Mouse (Mus musculus) neutrophil, adult 5-6 weeks (primary cell): ENCODE data around the gene Abhd5. TPM values are rescaled to one million over a fixed set of nuclear protein-coding genes. Genes with fewer than 3 reads are reported as not detected.
A peak's percentile ranks its signal among the peaks of the same experiment; 100 is the strongest.

Experiments used
- ATAC-seq: fragments of 151-379, 151-347 bp; 2 replicates; pipeline ENCODE4 v1.8.0; 2017; ENCODE audit warnings: mild to moderate bottlenecking, moderate TSS enrichment; ENCODE audit not compliant: insufficient number of reproducible peaks, poor library complexity, low FRiP score, severe bottlenecking; ENCODE audit errors: extremely low read depth
- total RNA-seq: library from RNA; stranded (forward); fragments of 200-1000 nt; gene quantifications from 2 replicates; pipeline ENCODE4 v1.2.3, GENCODE M21; 2017

The Abhd5 gene
- total RNA-seq, 1 experiment from 2014 or later: 26.0 TPM

DNA sequence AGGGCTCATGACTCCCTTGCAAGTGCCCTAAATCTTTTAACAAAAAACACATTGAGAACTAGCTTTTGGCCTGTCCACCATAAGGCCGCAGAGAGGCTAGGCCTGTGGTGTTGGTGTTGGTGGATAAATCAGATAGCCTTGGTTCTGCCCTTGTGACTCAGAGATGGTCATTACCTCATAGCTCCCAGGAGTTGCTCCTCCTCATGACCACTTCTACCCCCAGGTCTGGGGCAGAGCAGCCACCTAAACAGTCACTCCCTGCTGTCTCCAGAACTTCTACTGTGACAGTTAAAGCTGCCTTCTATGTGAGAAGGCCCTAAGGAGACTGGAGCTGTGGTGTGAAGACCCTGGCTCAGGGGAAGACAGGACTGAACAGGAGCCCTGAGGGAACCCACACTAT is 45.7 kb downstream of the Abhd5 start:
- ATAC-seq: no peak

DNA sequence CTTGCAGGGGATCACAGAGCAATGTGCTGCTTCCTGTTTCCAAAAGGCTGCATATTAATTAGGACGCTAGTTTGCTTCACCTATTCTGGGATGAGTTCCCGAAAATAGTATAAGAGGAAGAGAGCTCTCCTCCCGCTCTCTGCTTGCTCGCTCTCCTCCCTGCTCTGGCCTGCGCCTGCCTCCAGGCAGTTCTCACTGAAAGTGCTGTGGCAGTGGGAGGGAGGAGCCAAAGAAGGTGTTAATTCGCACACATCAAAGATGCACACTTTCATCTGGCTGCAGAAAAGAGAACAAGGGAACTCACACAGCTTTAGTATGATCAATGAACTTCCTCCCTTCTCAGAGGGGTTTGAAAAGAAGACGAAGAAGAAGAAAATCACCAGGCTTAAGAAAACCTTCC is 47.3 kb downstream of the Abhd5 start:
- no peak for ATAC-seq

DNA sequence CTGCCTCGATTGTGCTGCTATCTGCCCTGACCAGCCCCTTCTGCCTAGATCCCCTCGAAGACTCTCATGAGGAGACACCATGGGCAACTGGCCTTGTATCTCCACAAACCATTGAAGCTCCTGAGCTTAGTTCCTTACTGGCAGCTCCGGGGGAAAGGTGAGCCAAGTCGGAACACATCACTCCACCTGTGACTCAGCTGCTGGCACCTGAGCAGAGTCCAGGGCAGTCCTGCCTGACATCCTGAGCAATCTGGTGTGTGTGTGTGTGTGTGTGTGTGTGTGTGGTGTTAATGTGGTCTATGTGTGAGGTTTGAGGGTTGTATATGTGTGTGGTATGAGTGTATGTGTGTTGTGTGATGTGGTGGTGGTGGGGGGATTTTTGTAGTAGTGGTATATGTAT is 49.8 kb downstream of the Abhd5 start:
- no peak for ATAC-seq

DNA sequence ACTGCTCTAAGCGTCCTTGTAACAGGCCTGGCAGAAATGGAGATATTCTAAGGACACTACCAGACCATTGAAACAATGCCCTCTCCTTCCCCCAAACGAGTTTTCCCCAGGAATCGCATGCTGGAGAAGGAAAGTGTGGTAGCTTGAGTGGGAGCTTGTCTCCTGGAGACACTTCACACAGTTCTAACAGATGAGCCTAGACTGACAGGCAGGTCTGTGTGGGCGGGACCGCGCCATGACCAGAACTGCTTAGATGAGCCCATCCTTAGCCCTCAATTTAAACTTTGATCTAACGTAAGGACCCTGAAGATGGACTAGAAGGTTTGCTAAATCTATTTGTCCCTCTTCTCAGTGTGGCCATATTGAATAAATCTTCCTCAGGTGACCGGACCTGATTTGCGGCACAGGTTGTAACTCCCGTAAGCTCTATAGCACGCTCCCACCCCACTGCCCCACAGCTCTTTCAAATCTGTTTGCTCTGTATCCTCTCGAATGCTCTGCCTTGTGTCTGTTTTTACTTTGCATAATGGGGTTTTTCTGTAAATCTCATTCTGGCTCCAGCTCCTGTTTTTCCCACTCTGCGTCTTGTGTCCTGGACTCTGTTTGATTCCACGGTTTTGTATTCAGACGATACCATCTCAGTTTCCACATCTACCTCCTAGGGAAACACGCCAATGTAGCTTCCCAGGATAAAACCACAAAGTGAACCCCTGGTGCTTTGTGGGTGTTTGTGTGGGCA is 59.2 kb downstream of the Abhd5 start:
- ATAC-seq: no peak

DNA sequence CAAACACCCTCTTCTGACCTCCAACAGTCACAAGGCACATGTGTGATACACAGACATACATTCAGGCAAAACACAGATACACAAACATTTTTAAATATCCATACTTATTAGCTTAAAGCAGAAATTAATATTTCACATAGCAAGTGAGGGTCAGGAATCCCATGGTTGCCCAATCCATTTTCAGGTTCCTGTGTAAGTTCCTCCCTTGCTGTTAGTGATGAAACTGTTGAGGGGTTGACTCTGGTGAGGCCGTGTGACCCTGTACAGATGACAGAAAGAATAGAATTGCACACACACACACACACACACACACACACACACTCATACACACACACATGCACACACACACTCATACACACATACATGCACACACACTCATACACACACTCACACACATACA is 63.2 kb downstream of the Abhd5 start:
- ATAC-seq: 0 out of 2 replicates have a peak, but pooled peaks have one; percentile 19

DNA sequence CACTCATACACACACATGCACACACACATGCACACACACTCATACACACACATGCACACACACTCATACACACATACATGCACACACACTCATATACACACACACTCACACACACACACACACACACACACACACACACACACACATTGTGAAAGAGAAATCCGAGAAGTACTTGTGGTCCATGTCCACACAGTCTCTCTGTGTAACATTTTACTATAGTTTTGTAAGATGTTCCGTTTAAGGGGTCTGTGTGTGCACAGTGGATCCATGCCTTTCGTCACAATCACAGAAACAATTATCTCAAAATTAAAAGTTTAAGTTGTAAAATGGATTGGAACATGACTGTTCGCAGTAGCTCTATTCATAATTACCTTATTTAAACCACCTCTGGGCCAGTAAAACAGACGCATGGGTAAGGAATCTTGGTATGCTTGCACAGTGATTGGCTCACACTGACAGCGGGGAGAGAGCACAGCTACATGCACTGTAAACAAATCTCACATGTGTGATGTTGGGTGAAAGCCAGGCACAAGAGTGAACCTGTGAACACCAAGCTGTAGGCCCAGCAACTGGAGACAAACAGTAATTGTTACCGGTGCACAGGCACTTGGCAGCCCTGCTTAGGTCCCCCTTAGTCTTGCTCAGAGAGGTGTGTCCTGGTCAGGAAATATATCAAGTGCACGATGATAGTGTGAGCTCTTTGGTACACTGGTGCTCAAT is 63.8 kb downstream of the Abhd5 start:
- no peak for ATAC-seq

DNA sequence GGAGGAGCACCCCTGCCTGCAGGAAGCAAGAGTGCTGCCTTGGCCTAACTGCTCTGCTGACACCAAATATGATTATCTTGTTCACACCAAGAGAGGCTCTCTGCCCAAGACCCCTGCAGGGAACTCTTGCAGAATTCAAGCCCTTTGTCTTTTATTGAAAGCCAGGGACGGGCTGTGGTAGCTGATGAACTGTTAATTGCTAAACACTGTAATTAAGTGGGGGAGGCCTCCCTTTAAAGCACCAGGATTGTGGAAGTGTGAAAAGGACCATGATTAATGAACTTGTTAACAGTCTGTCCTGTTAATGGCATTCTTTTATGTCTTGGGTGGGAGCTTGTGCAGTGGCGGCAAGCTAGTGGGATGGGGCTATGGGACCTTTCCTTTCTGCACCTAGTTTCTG is 65.2 kb downstream of the Abhd5 start:
- no peak for ATAC-seq

DNA sequence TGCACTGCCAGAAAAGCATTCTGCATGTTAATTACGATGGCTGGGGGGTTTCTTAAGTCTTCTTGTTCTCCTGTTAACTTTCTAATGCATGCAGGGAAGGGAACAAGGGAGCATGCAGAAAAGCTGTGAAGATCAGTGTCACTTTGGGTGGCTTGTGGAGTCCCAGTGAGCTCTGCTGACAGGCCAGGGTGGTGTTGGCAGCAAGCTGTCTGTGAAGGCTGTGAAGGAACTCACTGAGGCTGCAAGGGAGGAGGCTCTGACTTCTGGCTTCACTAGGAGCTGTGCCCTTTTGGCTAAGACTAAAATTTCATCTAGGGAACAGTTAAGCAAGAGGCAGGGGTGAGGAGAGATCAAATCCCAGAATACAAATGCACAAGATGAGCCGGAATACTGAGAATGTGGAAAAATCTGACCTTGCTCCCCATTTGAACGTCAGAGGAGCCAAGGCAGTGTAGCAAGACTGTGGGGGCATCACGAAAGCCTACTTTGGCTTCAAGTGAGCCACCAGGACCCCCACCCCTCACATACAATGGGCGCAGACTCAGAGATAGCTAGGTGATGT is 68.9 kb downstream of the Abhd5 start:
- no peak for ATAC-seq

DNA sequence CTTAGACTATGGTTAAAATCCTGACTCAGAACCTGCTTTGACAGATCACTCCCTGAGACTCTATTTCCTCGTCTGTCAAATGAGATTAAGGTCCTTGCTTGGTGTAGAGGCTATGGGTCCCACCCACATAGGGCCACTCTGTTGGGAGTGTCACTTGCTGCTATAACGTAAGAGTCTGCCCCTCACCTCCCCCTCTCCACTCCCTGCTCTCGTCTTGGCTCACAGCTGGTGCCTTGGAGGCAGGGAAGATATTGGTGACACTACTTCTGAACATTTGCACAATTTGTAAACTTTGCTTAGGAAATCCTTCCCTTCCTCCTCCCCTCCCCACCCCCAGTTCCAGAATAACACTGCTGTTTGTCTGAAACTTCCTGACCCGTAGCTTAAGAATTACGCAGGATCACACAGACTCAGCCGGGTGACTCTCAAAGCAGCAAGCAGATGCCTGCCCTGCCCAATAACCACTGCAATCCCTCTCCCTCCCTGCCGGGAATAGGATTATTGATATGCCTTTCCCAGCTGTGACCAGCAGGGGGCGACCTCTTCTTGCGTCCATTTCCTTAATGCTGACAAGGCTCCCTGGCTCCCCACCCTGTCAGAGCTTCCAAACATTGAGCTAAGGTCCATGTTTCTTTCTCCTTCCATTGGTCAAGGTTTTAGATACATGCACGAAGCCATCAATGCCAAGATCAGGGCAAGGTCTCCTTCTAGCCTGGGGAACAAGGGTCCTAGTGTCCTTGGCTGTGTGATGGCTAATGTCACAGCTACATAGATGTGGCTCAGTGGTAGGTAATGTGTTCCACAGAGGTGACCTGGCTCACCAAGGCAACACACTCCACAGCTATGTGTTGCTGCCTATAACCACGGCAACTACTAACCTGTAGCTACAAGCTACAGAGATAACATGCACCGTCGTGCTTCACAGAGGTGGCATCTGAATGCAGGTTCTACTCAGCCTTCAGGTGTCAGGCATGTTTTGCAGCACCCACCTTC is 69.7 kb downstream of the Abhd5 start:
- peak; percentile 57 for ATAC-seq

DNA sequence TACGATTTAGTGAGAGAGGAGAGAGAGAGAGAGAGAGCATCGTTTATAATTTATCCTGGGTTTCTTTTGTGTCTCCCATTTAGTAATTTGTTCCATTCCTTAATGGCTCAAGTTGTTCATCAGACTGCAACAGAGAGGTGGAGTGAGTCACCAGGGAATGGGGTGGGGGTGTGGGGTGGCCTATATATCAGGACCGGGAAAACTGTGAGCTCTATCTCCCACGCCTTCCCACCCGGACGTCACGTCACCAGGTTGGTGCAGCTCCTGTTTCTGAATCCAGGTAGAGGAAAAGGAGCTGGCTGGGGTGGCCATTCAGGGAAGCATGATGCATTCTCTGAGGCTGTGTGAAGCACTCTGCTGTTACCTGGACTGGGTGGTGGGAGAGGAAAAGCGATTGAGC is 70.5 kb downstream of the Abhd5 start:
- no peak for ATAC-seq

DNA sequence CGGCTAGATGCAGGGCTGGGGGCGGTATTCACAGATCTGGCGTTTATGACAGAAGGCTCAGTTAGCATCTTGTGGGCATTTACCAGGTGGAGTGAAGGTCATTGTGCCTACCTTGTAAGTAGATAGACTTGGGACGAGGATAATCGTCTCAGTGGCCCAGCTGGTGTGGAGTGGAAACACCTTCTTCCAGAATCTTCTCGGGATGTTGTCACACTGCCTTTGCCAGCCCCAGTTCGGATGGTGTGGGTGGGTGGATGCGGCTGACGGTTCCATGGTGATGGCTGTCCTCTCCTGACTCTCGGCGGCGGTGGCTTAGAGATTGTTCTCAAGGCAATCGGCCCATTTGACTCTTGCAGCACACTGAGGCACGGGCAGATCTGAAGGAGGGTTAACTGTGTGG is 71.3 kb downstream of the Abhd5 start:
- ATAC-seq: no peak

DNA sequence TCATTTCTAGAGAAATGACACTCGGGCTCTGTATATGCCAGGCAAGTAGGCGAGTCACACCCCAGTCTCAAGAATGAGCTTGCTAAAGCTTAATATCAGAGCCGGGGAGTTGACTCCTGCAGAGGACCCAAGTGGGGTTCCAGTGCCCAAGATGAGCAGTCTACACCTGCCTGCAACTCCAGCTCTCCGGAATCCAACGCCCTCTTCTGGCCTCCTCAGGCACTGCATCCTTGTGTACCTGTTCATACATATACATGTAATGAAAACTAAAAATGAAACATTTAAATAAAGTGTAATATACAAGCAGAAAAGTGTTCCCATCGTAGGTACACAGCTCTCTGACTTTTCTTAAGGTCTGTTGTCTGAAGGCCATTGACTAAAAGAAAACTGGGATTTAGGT is 71.7 kb downstream of the Abhd5 start:
- no peak for ATAC-seq

DNA sequence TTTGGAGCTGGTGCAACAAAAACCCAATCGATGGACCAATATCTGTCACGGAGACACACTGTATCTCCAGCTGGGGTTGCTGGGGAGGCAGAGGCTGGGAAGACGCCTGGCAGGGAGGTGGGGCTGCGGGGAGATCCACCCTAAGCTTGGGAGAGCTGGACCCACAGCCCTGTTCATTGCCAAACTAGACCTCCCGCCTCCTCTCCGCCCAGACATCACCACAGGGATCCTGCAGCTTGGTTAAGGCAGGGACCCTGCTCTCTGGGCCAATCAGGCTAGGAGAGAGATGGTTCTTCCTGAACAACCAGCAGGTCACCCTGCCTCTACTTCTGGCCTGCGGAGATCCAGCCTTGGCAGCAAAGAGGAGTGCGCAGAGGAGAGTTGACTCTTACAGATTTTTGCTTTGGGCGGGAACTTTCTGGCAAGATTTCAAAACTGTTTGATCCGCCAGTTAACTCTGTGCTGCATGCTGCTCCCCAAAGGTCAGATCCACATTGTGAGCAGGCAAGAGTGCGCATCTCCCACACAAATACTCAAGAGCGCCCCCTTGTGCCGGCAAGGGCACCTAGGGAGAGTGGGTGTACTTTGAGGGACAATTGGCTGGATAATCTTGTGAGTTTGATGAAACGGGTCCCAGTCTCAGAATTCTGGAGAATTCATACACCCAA is 73.7 kb downstream of the Abhd5 start:
- ATAC-seq: no peak

DNA sequence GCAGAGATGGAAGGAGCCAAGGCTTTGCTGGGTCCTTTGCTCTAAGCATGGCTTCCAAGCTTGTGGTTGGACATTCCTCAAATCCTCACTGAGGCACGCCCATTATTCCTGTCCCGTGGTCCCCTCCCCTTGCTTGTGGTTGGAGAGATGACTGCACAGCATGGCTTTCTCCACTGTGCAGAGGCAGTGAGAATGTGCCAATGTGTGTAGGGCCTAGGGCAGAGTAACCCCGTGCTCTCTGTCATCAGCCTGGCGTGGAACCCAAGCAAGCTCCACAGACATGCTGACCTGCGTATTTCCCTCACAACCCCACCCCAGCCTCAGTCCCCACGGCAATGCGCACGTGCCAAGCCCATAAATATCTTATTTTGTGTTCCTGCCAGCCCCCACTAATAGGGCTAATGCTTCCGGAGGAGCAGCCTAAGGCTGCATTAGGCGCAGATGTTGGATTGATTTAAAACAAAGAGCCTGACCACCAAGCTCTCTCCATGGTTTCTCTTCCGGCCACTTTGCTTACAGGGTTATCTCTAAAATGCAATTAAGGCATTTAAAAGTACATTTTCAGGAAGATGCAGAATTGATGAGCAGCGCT is 77.7 kb downstream of the Abhd5 start:
- ATAC-seq: no peak

DNA sequence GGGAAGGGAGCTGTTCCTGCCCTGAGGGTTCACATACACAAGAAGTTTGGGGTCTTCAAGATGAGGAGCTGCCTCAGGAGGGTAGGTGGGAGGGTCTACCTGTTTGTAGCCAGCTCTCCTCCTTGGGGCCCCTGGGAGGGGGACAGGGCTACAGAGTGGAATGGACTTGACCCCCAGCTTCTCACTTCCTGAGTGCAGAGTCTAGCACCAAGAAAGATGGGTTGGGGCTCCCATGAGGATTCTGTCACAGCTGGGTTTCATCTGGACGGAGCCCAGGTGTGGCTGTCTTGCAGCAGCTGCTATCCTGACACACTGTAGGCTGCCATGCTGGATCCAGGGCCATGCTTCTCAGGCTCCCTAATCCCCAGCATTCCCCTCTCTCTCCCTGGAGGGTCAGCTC is 78.3 kb downstream of the Abhd5 start:
- 0 out of 2 replicates have a peak, but pooled peaks have one; percentile 2 for ATAC-seq
